Mouse (Mus musculus) ES-E14 (cell line): ENCODE measurements around the gene Plch2. TPM values are rescaled to one million over a fixed set of nuclear protein-coding genes. Genes with fewer than 3 reads are reported as not detected.
A peak's percentile ranks its signal among the peaks of the same experiment; 100 is the strongest.

Experiments used
- DNase-seq: peaks from one replicate; pipeline ENCODE4 v3.0.0-alpha.2; 2013; ENCODE audit warnings: low read depth, low spot score
- H3K27ac ChIP-seq: 2 replicates; pipeline ENCODE4 v1.5.1; 2012; ENCODE audit warnings: low read depth, mild to moderate bottlenecking, low read length, moderate library complexity, mixed read lengths; ENCODE audit not compliant: poor library complexity, insufficient read depth, severe bottlenecking
- H3K36me3 ChIP-seq: 2 replicates; pipeline ENCODE4 v1.6.1; 2012; ENCODE audit warnings: mild to moderate bottlenecking, low read length, moderate library complexity, mixed read lengths; ENCODE audit not compliant: control insufficient read depth, poor library complexity, insufficient read depth, severe bottlenecking
- H3K4me1 ChIP-seq, 2 experiments: fragments of 150-350 bp in 1 of 2; sonication (generic) in 1 of 2; 2 replicates each; pipeline ENCODE4 v1.6.1; 2012; ENCODE audit warnings: low read length in 2 of 2, mild to moderate bottlenecking in 1 of 2, mixed read lengths in 1 of 2; ENCODE audit not compliant: control insufficient read depth in 2 of 2, insufficient read depth in 2 of 2, poor library complexity in 1 of 2
- H3K4me3 ChIP-seq, 2 experiments: fragments of 150-350 bp in 1 of 2; sonication (generic) in 1 of 2; 2 replicates each; pipeline ENCODE4 v1.5.1; 2012; ENCODE audit warnings: low read length in 2 of 2, low read depth in 1 of 2, mild to moderate bottlenecking in 1 of 2, mixed read lengths in 1 of 2; ENCODE audit not compliant: insufficient read depth in 1 of 2, poor library complexity in 1 of 2, severe bottlenecking in 1 of 2
- H3K9ac ChIP-seq: 2 replicates; pipeline ENCODE4 v1.6.1; 2012; ENCODE audit warnings: low read depth, mild to moderate bottlenecking, low read length, mixed read lengths; ENCODE audit not compliant: poor library complexity, insufficient read depth, severe bottlenecking
- H3K9me3 ChIP-seq: fragments of 150-350 bp; sonication (generic); 2 replicates; pipeline ENCODE4 v1.6.1; 2012; ENCODE audit warnings: low read depth, mild to moderate bottlenecking, low read length; ENCODE audit not compliant: control insufficient read depth, insufficient read depth
- CHD2 ChIP-seq: IDR thresholded peaks from 2 replicates; pipeline ENCODE4 v1.6.1; 2014; ENCODE audit warnings: mild to moderate bottlenecking, low read depth, low read length, inconsistent platforms
- HCFC1 ChIP-seq: IDR thresholded peaks from 2 replicates; pipeline ENCODE4 v1.6.1; 2012; ENCODE audit warnings: low read length, inconsistent platforms, borderline replicate concordance; ENCODE audit not compliant: insufficient read depth
- MAFK ChIP-seq: IDR thresholded peaks from 2 replicates; pipeline ENCODE4 v1.6.1; 2014; ENCODE audit warnings: mild to moderate bottlenecking, low read depth, low read length, inconsistent platforms; ENCODE audit not compliant: insufficient read depth
- ZC3H11A ChIP-seq: IDR thresholded peaks from 2 replicates; pipeline ENCODE4 v1.6.1; 2012; ENCODE audit warnings: low read depth, mild to moderate bottlenecking, inconsistent platforms, low read length, borderline replicate concordance
- ZNF384 ChIP-seq: IDR thresholded peaks from 2 replicates; pipeline ENCODE4 v1.6.1; 2012; ENCODE audit warnings: low read depth, low read length, inconsistent platforms
- in situ Hi-C, 2 experiments: fragments of 600-800 bp; cut with MboI; formaldehyde crosslinking; loops; one replicate each; pipeline ENCODE4 v1.15.1; 2025; ENCODE audit warnings: low sequenced_read_pairs in 2 of 2, inconsistent platforms in 1 of 2; ENCODE audit not compliant: unreplicated experiment in 2 of 2
- total RNA-seq: library from RNA; depleted of rRNA; stranded (reverse); fragments of 300-350 nt; gene quantifications from 2 replicates; pipeline ENCODE4 v1.2.3, GENCODE M21; 2012; rRNA removed

Plch2 gene
- total RNA-seq = 0.94 and 2.5 TPM in 2 replicates

DNA sequence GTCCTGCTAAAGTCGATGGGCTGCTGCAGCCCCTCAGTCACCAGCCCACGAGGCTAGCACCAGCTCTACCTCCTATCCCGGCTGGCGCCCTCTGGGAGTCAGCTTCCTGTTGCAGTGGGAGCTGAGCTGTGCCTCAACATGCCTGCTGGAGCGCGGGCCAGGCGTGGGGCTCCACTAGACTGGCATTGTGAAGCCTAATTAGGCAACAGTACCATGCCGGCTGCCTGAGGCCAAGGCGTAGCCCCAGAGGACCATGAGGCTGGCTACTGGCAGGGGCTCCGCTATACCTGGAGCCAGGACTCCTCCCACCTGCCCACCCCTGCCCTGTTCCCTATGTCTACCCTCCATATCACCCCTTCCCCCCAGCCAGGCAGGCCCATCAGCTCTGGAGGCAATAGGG, at the start of gene Plch2:
Plch2 (minus strand) TSS at position 61 of the 400 bp plus-strand sequence.
- in situ Hi-C loops = no loop called here
- TF ChIP-seq MAFK (no peak), ZC3H11A (no peak), HCFC1 (no peak), CHD2 (no peak), ZNF384 (no peak)
- DNase-seq = no peak
- H3K36me3 ChIP-seq = no peaks in the 10 kb centered on the region
- no peak within 1 kb of the TSS; the same call in 1 of the 2 replicates for H3K27ac ChIP-seq
- H3K9me3 ChIP-seq = no peaks in the 10 kb centered on the region
- H3K9ac ChIP-seq = no peak within 1 kb of the TSS
- peaks cover 0 to 17% of the 10 kb centered on the region in 2 experiments; a peak in 1 of 4 replicates for H3K4me1 ChIP-seq
- H3K4me3 ChIP-seq = no peak within 1 kb of the TSS

DNA sequence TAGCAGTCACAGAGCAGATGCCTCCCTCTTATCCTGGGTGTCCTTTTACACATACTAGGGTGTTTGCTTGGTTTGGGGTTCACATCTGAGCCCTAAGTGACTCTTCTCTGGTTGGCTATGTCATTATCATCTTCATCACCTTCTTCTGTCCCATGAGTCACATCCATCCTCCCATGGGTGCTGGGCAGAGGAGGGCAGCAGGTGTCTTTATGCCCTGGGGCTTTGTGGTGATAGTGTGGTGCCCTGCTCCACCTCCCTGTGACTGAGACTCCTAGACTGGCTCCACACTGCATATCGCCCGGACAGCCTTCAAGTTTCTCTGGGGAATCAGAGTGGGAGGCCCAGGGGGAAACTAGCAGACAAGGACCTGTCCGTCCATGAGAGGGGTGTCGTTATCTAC, 42.0 kb upstream of the Plch2 start:
- DNase-seq = no peak
- Histone ChIP-seq H3K36me3 (no peaks in the 10 kb centered on the region), H3K4me3 (no peak overlapping the region), H3K9me3 (no peaks in the 10 kb centered on the region), H3K4me1 (peaks cover 0 to 2% of the 10 kb centered on the region in 2 experiments; a peak in 3 of 4 replicates), H3K27ac (no peak overlapping the region), H3K9ac (no peak overlapping the region)
- no peak for TF ChIP-seq MAFK
- no peak for TF ChIP-seq ZC3H11A
- TF ChIP-seq HCFC1 = no peak
- TF ChIP-seq CHD2 = no peak
- TF ChIP-seq ZNF384 = no peak
- in situ Hi-C loops = no loop called here

GRCm38 (mm10) chr4:155097452-155097851, 40.9 kb upstream of the Plch2 start:
- DNase-seq = no peak
- Histone ChIP-seq H3K4me3 (no peak overlapping the region), H3K4me1 (peaks cover 0 to 2% of the 10 kb centered on the region in 2 experiments; a peak in 3 of 4 replicates), H3K36me3 (peaks cover 2% of the 10 kb centered on the region; the same call in 1 of the 2 replicates), H3K9ac (no peak overlapping the region), H3K9me3 (no peaks in the 10 kb centered on the region), H3K27ac (no peak overlapping the region)
- TF ChIP-seq CHD2 (no peak), ZC3H11A (no peak), MAFK (no peak), ZNF384 (no peak), HCFC1 (no peak)
- in situ Hi-C loops = no loop called here

GRCm38 (mm10) chr4:155095967-155096366, 39.4 kb upstream of the Plch2 start:
- no peak for DNase-seq
- Histone ChIP-seq H3K9ac (no peak overlapping the region), H3K4me3 (no peak overlapping the region), H3K27ac (no peak overlapping the region), H3K36me3 (peaks cover 2% of the 10 kb centered on the region; the same call in 1 of the 2 replicates), H3K9me3 (no peaks in the 10 kb centered on the region), H3K4me1 (peaks cover 0 to 2% of the 10 kb centered on the region in 2 experiments; a peak in 3 of 4 replicates)
- in situ Hi-C loops = no loop called here
- no peak for TF ChIP-seq ZNF384

GRCm38 (mm10) chr4:155095238-155095900, 38.8 kb upstream of the Plch2 start:
- Histone ChIP-seq H3K4me3 (no peak overlapping the region), H3K9ac (no peak overlapping the region), H3K4me1 (peaks cover 0 to 2% of the 10 kb centered on the region in 2 experiments; a peak in 3 of 4 replicates), H3K36me3 (peaks cover 2% of the 10 kb centered on the region; the same call in 1 of the 2 replicates), H3K9me3 (no peaks in the 10 kb centered on the region), H3K27ac (no peak overlapping the region)
- DNase-seq = peak; percentile 78
- TF ChIP-seq CHD2 (no peak), HCFC1 (no peak), ZC3H11A (peak; percentile 100), ZNF384 (peak; percentile 6; the same call in 1 of the 2 replicates), MAFK (no peak)
- in situ Hi-C loops = no loop called here
